In the genomic region with DNA sequence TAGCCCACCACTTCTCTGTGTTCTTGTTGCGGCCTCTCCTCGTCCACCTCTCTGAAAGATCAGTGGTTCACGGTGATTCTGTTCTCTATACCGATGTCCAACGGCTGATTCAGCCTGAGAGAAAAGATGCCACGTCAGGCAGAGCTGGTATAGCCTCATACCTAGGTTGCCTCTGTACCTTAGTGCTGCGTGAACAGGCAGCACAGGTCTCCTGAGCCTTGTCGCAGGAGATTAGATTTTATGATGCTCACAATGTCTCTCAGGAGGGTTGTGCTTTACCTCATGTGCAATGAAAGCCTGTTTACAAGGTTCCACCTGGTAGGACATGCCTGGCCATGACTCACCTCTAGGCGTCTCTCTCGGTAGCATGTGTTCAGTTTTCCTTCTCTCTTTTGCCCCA, we compare ENCODE assay signal across 26 mouse cellular contexts.
A peak's percentile ranks its signal among the peaks of the same experiment; 100 is the strongest.
DNase-seq lines count a peak whose midpoint lies in the region; ATAC-seq and TF ChIP-seq lines count a peak whose summit lies in the region.
"Had no signal": no experiment of that assay in that cellular context is flagged by ENCODE, and none has a peak within 500 bp of the region (broad histone marks: within the 10 kb centered on the region; RNA-seq: fewer than 3 reads in every experiment).

No protein-coding gene starts in this region.

- in situ Hi-C loops in Patski (cut with MboI; ENCODE audit: low pct_unique_long_range_greater_than_20kb) = no loop called here

- no peaks in the 10 kb centered on the region for H3K9me3 ChIP-seq in hindbrain, embryonic 13.5 days
- H3K9me3 ChIP-seq in hindbrain, embryonic 10.5 days = no peaks in the 10 kb centered on the region
- H3K9me3 ChIP-seq: embryonic facial prominence, embryonic 13.5 days; hindbrain, embryonic 15.5 days had no signal

- DNase-seq in hindbrain, embryonic 10.5 days (ENCODE audit: low spot score) = no peak
- no peak for DNase-seq in layer of hippocampus, adult 2 months (ENCODE audit: low spot score in 2 of 2)
- no peak for DNase-seq in layer of hippocampus, adult 18-20 months (ENCODE audit: low spot score in 2 of 2)
- DNase-seq in Patski (ENCODE audit: low read depth, low spot score) (no peak), R1 (ENCODE audit: low read depth, low spot score) (peak; percentile 2)
- no peak for DNase-seq in spleen, adult 12 weeks (ENCODE audit: low spot score)
- no peak for DNase-seq in adrenal gland, adult 2 months
- DNase-seq: B cell, adult 2 months; cerebellum, adult 9-11 months; embryo, embryonic 11 days; gastrocnemius, adult 2 months; gastrocnemius, postnatal 36 days; kidney, adult 11 months; kidney, postnatal 36 days; layer of hippocampus, postnatal 36 days; liver; lung, adult 2 months; lung, postnatal 10 days had no signal

- 87% methylated on average over 10 of the region's 10 CpGs for WGBS in hindbrain, embryonic 13.5 days
- 91% methylated on average over 10 of the region's 10 CpGs for WGBS in hindbrain, embryonic 10.5 days

- POLR2A ChIA-PET in Patski (lab: Charles Lee) = no interaction called here

- H3K27me3 ChIP-seq in hindbrain, embryonic 13.5 days = no peaks in the 10 kb centered on the region
- H3K27me3 ChIP-seq in hindbrain, embryonic 10.5 days (ENCODE audit: insufficient read depth, poor library complexity, severe bottlenecking) = no peaks in the 10 kb centered on the region
- H3K27me3 ChIP-seq in Patski = no peaks in the 10 kb centered on the region
- H3K27me3 ChIP-seq: embryonic facial prominence, embryonic 13.5 days; hindbrain, embryonic 15.5 days had no signal

- CTCF ChIA-PET in Patski (lab: Charles Lee) = no interaction called here

- H3K36me3 ChIP-seq in hindbrain, embryonic 13.5 days = no peaks in the 10 kb centered on the region
- no peaks in the 10 kb centered on the region for H3K36me3 ChIP-seq in hindbrain, embryonic 10.5 days
- H3K36me3 ChIP-seq: embryonic facial prominence, embryonic 13.5 days; hindbrain, embryonic 15.5 days had no signal

- 0 out of 2 replicates have a peak, but pooled peaks have one; percentile 55 for ATAC-seq in hindbrain, embryonic 13.5 days (ENCODE audit: low FRiP score)
- peak; percentile 8 for ATAC-seq in Patski
- ATAC-seq: forebrain, embryonic 16.5 days had no signal

- H3K4me1 ChIP-seq in hindbrain, embryonic 13.5 days (replicated peaks) = no peaks in the 10 kb centered on the region
- H3K4me1 ChIP-seq in hindbrain, embryonic 10.5 days (replicated peaks) = no peaks in the 10 kb centered on the region
- H3K4me1 ChIP-seq: hindbrain, embryonic 15.5 days had no signal

- no peak overlapping the region for H3K4me2 ChIP-seq in hindbrain, embryonic 13.5 days
- H3K4me2 ChIP-seq: embryonic facial prominence, embryonic 13.5 days; hindbrain, embryonic 15.5 days had no signal

- no peak overlapping the region for H3K9ac ChIP-seq in hindbrain, embryonic 13.5 days
- H3K9ac ChIP-seq: embryonic facial prominence, embryonic 13.5 days; hindbrain, embryonic 15.5 days; liver, embryonic 14.5 days had no signal

- no peak overlapping the region for H3K4me3 ChIP-seq in hindbrain, embryonic 13.5 days
- H3K4me3 ChIP-seq in hindbrain, embryonic 10.5 days = no peak overlapping the region
- H3K4me3 ChIP-seq in layer of hippocampus, adult 2 months = no peak overlapping the region
- H3K4me3 ChIP-seq: embryonic facial prominence, embryonic 13.5 days; erythroblast, embryonic 14.5 days; gastrocnemius, adult 2 months; hindbrain, embryonic 15.5 days; myocyte had no signal

- no peak overlapping the region for H3K27ac ChIP-seq in hindbrain, embryonic 13.5 days
- no peak overlapping the region for H3K27ac ChIP-seq in hindbrain, embryonic 10.5 days
- peak overlapping the region; percentile 69; the same call in 1 of the 2 replicates for H3K27ac ChIP-seq in layer of hippocampus, adult 2 months
- H3K27ac ChIP-seq: embryonic facial prominence, embryonic 13.5 days; gastrocnemius, adult 2 months; hindbrain, embryonic 15.5 days; liver, embryonic 14.5 days; macrophage had no signal

- no peak for TF ChIP-seq CTCF in layer of hippocampus, adult 2 months (conservative IDR thresholded peaks at IDR 0.05)
- TF ChIP-seq CTCF in Patski (IDR thresholded peaks at IDR 0.05) = no peak
